Mouse (Mus musculus): Measurements from ENCODE around the gene Il17c. TPM values are rescaled to one million over a fixed set of nuclear protein-coding genes. Genes with fewer than 3 reads are reported as not detected.
A peak's percentile ranks its signal among the peaks of the same experiment; 100 is the strongest.

Gene Il17c
- total RNA-seq, 2 experiments from 2014 or later = not detected

DNA sequence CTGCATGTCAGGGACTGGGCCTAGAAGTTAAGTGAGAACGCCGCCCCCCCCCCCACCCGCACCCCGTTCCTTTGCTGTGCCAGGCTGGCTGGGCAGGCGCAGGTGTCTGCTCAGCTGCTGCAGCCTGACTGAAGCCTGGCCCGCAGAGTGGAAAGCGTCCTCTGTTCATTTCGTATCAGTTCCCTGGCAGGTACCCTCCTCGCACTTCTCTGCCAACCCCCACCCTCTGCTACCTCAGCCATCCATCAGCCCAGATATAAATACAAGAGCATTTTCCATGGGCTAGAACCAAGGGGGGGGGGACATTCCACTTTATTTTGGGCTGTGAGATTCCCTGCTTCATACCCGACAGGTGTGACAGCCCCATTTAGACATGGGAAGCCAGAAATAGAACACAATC lies 30.3 kb downstream of the Il17c start:
- ATAC-seq (replicated peaks; ENCODE audit: low FRiP score, poor library complexity, severe bottlenecking) = no peak

- no peak for ATAC-seq (replicated peaks; ENCODE audit: low FRiP score, poor library complexity, severe bottlenecking)
These were observed 32.6 kb downstream of the Il17c start for GRCm38 (mm10) chr8:122454409-122454808.

GRCm38 (mm10) chr8:122457171-122457570 lies 35.4 kb downstream of the Il17c start:
- no peak for ATAC-seq (replicated peaks; ENCODE audit: low FRiP score, poor library complexity, severe bottlenecking)

DNA sequence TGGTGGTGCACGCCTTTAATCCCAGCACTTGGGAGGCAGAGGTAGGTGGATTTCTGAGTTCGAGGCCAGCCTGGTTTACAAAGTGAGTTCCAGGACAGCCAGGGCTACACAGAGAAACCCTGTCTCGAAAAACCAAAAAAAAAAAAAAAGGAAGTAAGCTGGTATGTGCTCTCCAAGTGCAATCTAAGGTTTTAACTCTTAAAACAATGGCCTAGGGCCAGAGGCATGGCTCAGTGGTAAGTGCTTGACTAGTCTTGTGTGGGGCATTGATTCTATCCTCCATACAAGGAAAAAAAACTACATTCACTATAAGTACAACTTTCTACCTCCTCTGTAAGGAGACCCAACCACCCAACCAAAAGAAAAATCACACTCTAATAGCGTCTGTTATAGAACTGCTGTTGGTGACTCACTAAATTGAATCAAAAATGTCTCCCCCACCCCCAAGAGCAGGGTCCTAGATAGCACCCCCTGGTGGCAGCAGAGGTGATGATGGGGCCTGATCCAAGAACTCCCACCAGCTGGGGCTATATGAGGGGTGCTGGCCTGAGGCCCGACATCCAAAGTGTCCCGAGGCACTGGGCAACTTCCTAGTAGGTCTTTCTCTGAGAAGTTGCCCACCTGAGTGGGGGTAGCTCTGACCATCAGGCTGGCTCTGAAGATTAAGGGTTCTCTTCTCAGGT lies 37.5 kb downstream of the Il17c start:
- no peak for ATAC-seq (replicated peaks; ENCODE audit: low FRiP score, poor library complexity, severe bottlenecking)

- no peak for ATAC-seq (replicated peaks; ENCODE audit: low FRiP score, poor library complexity, severe bottlenecking)
These were observed 38.2 kb downstream of the Il17c start for GRCm38 (mm10) chr8:122459990-122460389.

DNA sequence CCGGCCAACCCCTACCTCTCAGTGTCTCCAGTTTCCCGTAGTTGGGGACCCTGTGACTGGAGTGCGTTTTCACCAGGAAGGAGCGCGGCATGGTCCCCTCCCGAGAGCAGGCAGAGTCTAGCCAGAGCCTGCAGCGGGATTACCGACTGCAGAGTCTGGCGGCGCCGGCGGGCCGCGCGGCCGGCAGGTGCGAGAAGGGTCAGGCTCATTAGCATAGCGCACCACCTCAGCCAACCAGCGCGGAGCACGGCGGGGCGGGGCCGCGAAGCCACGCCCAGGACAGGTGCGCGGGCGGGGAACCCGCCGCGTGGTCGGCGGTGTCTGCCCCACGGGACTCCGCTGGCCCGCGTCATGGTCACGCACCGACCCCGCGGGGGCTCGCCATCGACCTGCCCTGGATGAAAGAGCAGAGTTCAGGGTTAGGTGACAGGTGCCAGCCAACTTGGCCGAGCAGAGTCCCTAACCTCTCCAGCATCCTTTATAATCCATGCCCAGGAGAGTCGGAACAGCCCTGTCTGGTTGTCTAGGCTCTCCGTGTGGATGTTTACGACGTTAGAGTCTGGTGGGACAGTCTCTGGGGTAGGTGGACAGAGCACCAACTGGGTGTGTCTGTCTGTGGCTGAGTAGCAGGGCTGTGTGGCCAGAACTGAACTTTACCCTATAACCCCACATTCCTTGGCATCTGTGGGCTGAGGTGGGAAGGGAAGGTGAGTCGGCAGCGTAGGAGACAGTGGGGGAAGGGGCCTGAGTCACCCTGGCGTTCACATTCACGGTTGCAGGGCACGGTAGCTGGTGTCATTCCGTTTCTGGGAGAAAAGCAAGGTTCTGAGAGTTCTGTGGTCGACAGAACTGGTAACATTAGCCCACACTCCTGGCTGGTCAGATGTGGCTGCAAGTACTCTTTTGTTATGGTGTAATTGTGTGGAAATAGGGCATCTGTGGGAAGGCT lies 39.0 kb downstream of the Il17c start, which contains the start of gene Snai3:
Gene Snai3 (minus strand): TSS at position 210 of the 949 bp plus-strand sequence.
- ATAC-seq (replicated peaks; ENCODE audit: low FRiP score, poor library complexity, severe bottlenecking) = 0 out of 2 replicates have a peak, but pooled peaks have one; percentile 7

- ATAC-seq (replicated peaks; ENCODE audit: low FRiP score, poor library complexity, severe bottlenecking) = no peak
These were observed 39.8 kb downstream of the Il17c start for GRCm38 (mm10) chr8:122461473-122462148.

GRCm38 (mm10) chr8:122462510-122462909 lies 40.7 kb downstream of the Il17c start:
- no peak for ATAC-seq (replicated peaks; ENCODE audit: low FRiP score, poor library complexity, severe bottlenecking)

DNA sequence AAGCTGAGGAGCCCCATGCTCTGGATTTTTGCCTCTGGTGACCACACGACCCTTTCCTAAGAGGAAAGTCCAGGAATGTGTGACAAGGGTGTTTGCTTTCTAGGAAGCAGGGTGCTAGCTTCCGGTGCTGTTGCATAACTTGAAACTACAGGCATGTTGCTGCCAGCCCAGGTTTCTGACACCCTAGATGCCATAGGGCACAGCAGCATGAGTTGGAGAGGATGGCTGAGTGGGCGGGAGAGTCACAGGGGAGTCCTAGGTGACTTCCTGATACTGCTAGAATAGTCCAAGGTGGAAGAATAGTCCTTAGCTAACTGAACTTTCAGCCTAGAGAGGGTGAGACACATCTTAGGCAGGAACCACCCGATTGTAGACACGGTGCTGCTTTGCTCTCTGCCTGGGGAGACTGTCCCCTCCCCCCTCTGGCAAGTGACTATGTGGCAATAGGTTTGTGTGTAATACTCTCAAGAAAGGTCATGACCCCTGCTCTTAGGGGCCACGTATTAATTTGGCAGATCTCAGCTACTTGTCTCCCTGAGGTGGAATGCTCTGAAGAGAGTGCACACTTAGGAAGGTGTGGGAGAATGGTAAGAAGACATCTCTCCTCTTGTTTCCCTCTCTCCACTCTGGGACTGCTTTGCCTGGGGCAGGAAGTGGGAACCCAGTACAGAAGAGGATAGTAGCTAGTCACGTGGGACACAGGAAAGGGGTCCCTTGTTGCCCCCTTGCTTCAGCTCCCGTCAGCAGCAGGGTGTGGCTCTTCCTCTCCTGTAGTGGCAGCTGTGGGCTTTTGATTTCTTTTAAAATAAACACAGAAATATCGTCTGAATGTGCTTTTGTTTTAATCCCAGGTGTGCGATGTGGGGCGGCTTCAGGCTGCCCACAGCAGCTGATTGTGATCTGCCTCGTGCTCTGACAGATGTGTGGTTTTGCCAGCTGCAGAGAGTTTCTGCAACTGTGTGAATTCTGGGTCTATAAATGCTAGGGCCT lies 42.1 kb downstream of the Il17c start:
- no peak for ATAC-seq (replicated peaks; ENCODE audit: low FRiP score, poor library complexity, severe bottlenecking)

- no peak for ATAC-seq (replicated peaks; ENCODE audit: low FRiP score, poor library complexity, severe bottlenecking)
These were observed 43.2 kb downstream of the Il17c start for GRCm38 (mm10) chr8:122464985-122465384.

- ATAC-seq (replicated peaks; ENCODE audit: low FRiP score, poor library complexity, severe bottlenecking) = no peak
These were observed 46.0 kb downstream of the Il17c start for GRCm38 (mm10) chr8:122467816-122468215.

DNA sequence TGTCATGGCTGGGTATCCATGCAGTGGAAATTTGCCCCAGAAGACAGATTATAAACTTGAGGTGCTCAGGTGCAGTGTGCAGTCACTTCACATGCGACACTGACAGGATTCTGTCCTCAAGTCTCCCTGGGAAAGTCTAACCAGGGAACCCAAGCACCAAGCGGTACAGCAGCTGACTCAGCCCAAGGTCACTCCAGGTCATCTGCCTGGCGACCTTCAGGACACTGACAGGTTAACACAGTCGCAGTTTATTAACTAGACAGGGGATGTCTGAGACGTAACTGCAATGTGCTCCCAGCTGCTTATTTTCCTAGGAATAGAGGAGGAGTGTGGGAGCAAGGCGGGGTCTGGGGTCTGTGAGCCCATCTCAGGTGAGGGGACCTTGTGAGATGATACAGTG lies 47.6 kb downstream of the Il17c start:
- ATAC-seq (replicated peaks; ENCODE audit: low FRiP score, poor library complexity, severe bottlenecking) = no peak

DNA sequence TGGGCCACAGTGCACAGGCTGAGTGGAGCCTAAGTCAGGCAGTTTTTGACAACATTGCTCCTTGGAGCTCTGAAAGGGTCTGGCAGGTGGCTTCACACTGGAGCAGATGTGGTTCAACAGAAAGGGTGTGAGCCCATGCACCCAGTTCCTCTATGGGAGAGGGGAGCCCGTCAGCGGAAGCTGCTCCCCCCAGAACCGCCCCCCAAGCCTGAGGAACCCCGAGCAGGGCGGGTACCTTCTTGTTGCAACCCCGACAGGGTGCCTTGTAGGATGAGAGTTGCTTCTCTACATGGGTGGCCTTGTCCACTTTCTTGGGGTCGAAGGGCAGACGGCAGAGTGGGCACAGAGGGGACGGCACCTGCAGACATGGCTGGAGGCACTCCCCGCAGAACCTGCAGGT lies 48.1 kb downstream of the Il17c start:
- no peak for ATAC-seq (replicated peaks; ENCODE audit: low FRiP score, poor library complexity, severe bottlenecking)

- ATAC-seq (replicated peaks; ENCODE audit: low FRiP score, poor library complexity, severe bottlenecking) = no peak
These were observed 48.9 kb downstream of the Il17c start for GRCm38 (mm10) chr8:122470691-122471090.

Other genes with a start within 250 kb of the Il17c start
- 176 and 254 TPM in 2 replicates for gene Zfpm1, start 139.9 kb upstream of the Il17c start, total RNA-seq (2015; ENCODE audit: low replicate concordance)
- gene Zfpm1, start 139.9 kb upstream of the Il17c start, total RNA-seq (2017; ENCODE audit: low replicate concordance) = 303 and 467 TPM in 2 replicates
- not detected in 2 replicates for gene Trhr2, start 61.3 kb upstream of the Il17c start, total RNA-seq (2015; ENCODE audit: low replicate concordance)
- not detected in 2 replicates for gene Trhr2, start 61.3 kb upstream of the Il17c start, total RNA-seq (2017; ENCODE audit: low replicate concordance)
- gene Zc3h18, start 45.4 kb upstream of the Il17c start, total RNA-seq (2015; ENCODE audit: low replicate concordance) = 32.3 and 32.8 TPM in 2 replicates
- gene Zc3h18, start 45.4 kb upstream of the Il17c start, total RNA-seq (2017; ENCODE audit: low replicate concordance) = 57.9 and 58.0 TPM in 2 replicates
- 73.9 and 89.3 TPM in 2 replicates for gene Cyba, start 10.9 kb downstream of the Il17c start, total RNA-seq (2015; ENCODE audit: low replicate concordance)
- gene Cyba, start 10.9 kb downstream of the Il17c start, total RNA-seq (2017; ENCODE audit: low replicate concordance) = 35.7 TPM in 2 replicates
- not detected in 2 replicates for gene Mvd, start 21.4 kb downstream of the Il17c start, total RNA-seq (2015; ENCODE audit: low replicate concordance)
- gene Mvd, start 21.4 kb downstream of the Il17c start, total RNA-seq (2017; ENCODE audit: low replicate concordance) = 1.8 and 2.1 TPM in 2 replicates
- not detected in 2 replicates for gene Snai3, start 38.7 kb downstream of the Il17c start, total RNA-seq (2015; ENCODE audit: low replicate concordance)
- gene Snai3, start 38.7 kb downstream of the Il17c start, total RNA-seq (2017; ENCODE audit: low replicate concordance) = not detected in 2 replicates
- 15.5 and 20.9 TPM in 2 replicates for gene Rnf166, start 54.0 kb downstream of the Il17c start, total RNA-seq (2015; ENCODE audit: low replicate concordance)
- gene Rnf166, start 54.0 kb downstream of the Il17c start, total RNA-seq (2017; ENCODE audit: low replicate concordance) = 6.8 and 12.5 TPM in 2 replicates
- gene Ctu2, start 54.1 kb downstream of the Il17c start, total RNA-seq (2015; ENCODE audit: low replicate concordance) = 7.1 and 9.7 TPM in 2 replicates
- gene Ctu2, start 54.1 kb downstream of the Il17c start, total RNA-seq (2017; ENCODE audit: low replicate concordance) = 0.23 and 0.51 TPM in 2 replicates
- gene Piezo1, start 129.3 kb downstream of the Il17c start, total RNA-seq (2015; ENCODE audit: low replicate concordance) = 32.1 and 43.2 TPM in 2 replicates
- 31.8 and 52.9 TPM in 2 replicates for gene Piezo1, start 129.3 kb downstream of the Il17c start, total RNA-seq (2017; ENCODE audit: low replicate concordance)
- 55.5 and 65.8 TPM in 2 replicates for gene Cdt1, start 146.0 kb downstream of the Il17c start, total RNA-seq (2015; ENCODE audit: low replicate concordance)
- gene Cdt1, start 146.0 kb downstream of the Il17c start, total RNA-seq (2017; ENCODE audit: low replicate concordance) = 33.0 and 77.8 TPM in 2 replicates
- gene Aprt, start 154.9 kb downstream of the Il17c start, total RNA-seq (2015; ENCODE audit: low replicate concordance) = 39.4 and 53.7 TPM in 2 replicates
- 12.3 and 15.5 TPM in 2 replicates for gene Aprt, start 154.9 kb downstream of the Il17c start, total RNA-seq (2017; ENCODE audit: low replicate concordance)
- gene Galns, start 189.4 kb downstream of the Il17c start, total RNA-seq (2015; ENCODE audit: low replicate concordance) = 4.6 and 24.5 TPM in 2 replicates
- 4.2 and 5.0 TPM in 2 replicates for gene Galns, start 189.4 kb downstream of the Il17c start, total RNA-seq (2017; ENCODE audit: low replicate concordance)
- gene Trappc2l, start 189.6 kb downstream of the Il17c start, total RNA-seq (2015; ENCODE audit: low replicate concordance) = 18.0 and 43.2 TPM in 2 replicates
- gene Trappc2l, start 189.6 kb downstream of the Il17c start, total RNA-seq (2017; ENCODE audit: low replicate concordance) = 1.8 and 5.9 TPM in 2 replicates
- not detected in 2 replicates for gene Pabpn1l, start 200.7 kb downstream of the Il17c start, total RNA-seq (2015; ENCODE audit: low replicate concordance)
- gene Pabpn1l, start 200.7 kb downstream of the Il17c start, total RNA-seq (2017; ENCODE audit: low replicate concordance) = not detected in 2 replicates